Mouse (Mus musculus): ENCODE measurements around the gene Olfr654.

DNA sequence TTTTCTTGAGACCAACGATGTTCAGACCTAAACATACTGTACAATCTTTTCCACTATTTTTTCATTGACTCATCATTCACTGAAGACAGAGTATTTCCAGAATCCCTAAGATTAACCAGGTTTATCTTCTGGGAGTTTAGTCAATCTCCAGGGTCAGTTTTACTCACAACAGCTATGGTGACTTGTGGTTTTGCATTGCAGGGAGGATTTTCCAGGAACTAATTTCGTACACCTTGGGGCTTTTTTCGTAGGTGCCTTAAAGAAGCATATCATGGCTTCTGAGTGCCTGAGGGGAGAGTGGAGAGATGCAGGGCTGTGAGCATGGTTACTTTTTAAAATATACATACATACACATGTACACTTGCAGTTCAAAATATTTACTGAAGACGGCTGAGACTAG is at the start of gene Olfr654:
- TF ChIP-seq CTCF (IDR thresholded peaks at IDR 0.05; ENCODE audit: low read depth, low read length) (no peak), POLR2A (IDR thresholded peaks at IDR 0.05; ENCODE audit: borderline replicate concordance, low read depth, low read length) (no peak)
